Mouse (Mus musculus) stomach, postnatal 0 days (tissue): ENCODE results near the gene Adgrb2. TPM values are rescaled to one million over a fixed set of nuclear protein-coding genes. Genes with fewer than 3 reads are reported as not detected.

ENCODE experiments used
- ATAC-seq: fragments of 200-750 bp; cut with Nextera tagmentation; 2 replicates; pipeline ENCODE4 v1.8.0; 2017; ENCODE audit not compliant: low FRiP score, low TSS enrichment
- DNase-seq: peaks from one replicate; pipeline ENCODE4 v3.0.0-alpha.2; 2016; ENCODE audit warnings: low spot score
- H3K27ac ChIP-seq: fragments of 300-500 bp; sonication (generic); replicated peaks from 2 replicates; pipeline ENCODE4 v1.5.1; 2014; ENCODE audit warnings: mild to moderate bottlenecking, control low read depth
- H3K27me3 ChIP-seq: fragments of 300-500 bp; sonication (generic); 2 replicates; pipeline ENCODE4 v1.6.1; 2014; ENCODE audit warnings: low read length; ENCODE audit not compliant: control insufficient read depth, insufficient read depth
- H3K36me3 ChIP-seq: fragments of 300-500 bp; sonication (generic); 2 replicates; pipeline ENCODE4 v1.6.1; 2014; ENCODE audit warnings: low read length, mixed read lengths; ENCODE audit not compliant: control insufficient read depth, insufficient read depth
- H3K4me1 ChIP-seq: fragments of 300-500 bp; sonication (generic); replicated peaks from 2 replicates; pipeline ENCODE4 v1.6.1; 2014; ENCODE audit warnings: antibody characterized with exemption; ENCODE audit not compliant: control insufficient read depth, insufficient read depth
- H3K4me2 ChIP-seq: fragments of 300-500 bp; sonication (generic); replicated peaks from 2 replicates; pipeline ENCODE4 v1.6.1; 2014; ENCODE audit warnings: low read depth, mild to moderate bottlenecking, control low read depth, moderate library complexity
- H3K4me3 ChIP-seq: fragments of 300-500 bp; sonication (generic); 2 replicates; pipeline ENCODE4 v1.5.1; 2014; ENCODE audit warnings: low read depth, low read length, control low read depth
- H3K9ac ChIP-seq: fragments of 300-500 bp; sonication (generic); 2 replicates; pipeline ENCODE4 v1.6.1; 2014; ENCODE audit warnings: mild to moderate bottlenecking, low read length, control low read depth, mixed read lengths
- H3K9me3 ChIP-seq: fragments of 300-500 bp; sonication (generic); 2 replicates; pipeline ENCODE4 v1.6.1; 2016; ENCODE audit warnings: low read length; ENCODE audit not compliant: control insufficient read depth
- CTCF ChIP-seq: IDR thresholded peaks from 2 replicates; pipeline ENCODE4 v1.5.1; 2016; ENCODE audit warnings: antibody characterized with exemption, low read depth, mild to moderate bottlenecking, moderate library complexity
- EP300 ChIP-seq: optimal IDR thresholded peaks from 2 replicates; pipeline ENCODE3; 2016; ENCODE audit warnings: antibody characterized with exemption
- WGBS: fragments of 180-500 bp; shearing (Covaris S2); extraction: QIAGEN DNeasy Blood & Tissue Kit; methylation state at CpG from one replicate; pipeline ENCODE4 v1.1.7; 2014; 5-methylcytosine and 5-hydroxymethylcytosine counted together
- polyA plus RNA-seq: library from polyadenylated mRNA; unstranded; fragments of >200 nt; fragmentation: Nextera tagmentation; extraction: Ambion mirVana; gene quantifications from 2 replicates; pipeline ENCODE4 v1.2.1, GENCODE M21; 2015

Adgrb2 gene
- polyA plus RNA-seq, 1 experiment from 2014 or later: 0.49 TPM

DNA sequence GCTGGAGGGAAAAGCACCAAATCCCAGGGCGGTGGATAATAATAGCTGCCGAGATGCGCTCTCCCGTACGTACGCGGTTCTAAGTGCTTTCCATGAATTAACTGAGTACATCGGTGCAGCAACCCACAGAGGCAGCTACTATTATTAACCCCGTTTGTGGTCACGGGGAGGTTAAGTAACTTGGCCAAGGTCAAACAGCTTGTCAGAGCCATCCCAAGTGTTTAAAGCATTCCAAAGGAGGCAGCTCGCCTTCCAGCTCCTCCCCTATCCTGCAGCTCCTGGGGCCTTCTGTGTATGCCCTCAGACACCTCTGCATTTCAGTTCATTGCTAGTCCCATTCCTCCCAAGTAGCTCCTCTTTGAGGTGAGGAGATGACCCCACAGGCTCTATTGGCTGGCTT is 19.4 kb upstream of the Adgrb2 start:
- no peak overlapping the region for H3K4me2 ChIP-seq

DNA sequence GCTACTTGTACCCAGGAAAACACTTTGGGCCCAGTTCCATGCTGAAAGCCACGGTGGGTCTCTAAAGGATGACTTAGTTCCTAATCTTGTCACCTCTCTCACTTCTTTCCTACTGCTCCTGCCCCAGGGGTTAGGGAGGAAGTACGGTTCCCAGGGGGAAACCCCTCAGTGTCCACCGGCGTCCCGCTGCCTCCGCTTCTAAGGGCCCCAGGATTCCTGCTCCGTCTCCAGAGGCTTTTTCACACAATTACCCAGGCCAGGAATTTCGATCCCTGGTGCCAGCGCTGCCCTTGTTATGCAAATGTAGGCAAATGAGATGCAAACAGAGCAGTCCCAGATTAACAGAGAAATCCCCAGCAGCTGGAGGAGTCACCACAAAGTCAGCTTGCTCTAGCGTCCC is 18.5 kb upstream of the Adgrb2 start:
- no peaks in the 10 kb centered on the region for H3K27me3 ChIP-seq
- H3K4me2 ChIP-seq: no peak overlapping the region
- 42% methylated on average over 10 of the region's 10 CpGs for WGBS
- no peaks in the 10 kb centered on the region for H3K9me3 ChIP-seq
- H3K9ac ChIP-seq: no peak overlapping the region
- no peak for TF ChIP-seq EP300
- no peak for TF ChIP-seq CTCF
- H3K4me3 ChIP-seq: no peak overlapping the region
- H3K36me3 ChIP-seq: no peaks in the 10 kb centered on the region
- DNase-seq (no peak), ATAC-seq (no peak)
- no peaks in the 10 kb centered on the region for H3K4me1 ChIP-seq
- H3K27ac ChIP-seq: no peak overlapping the region

More for the DNA sequence above, 19.4 kb upstream of the Adgrb2 start:
- no peak for ATAC-seq
- WGBS: 61% methylated on average over 11 of the region's 11 CpGs
- Histone ChIP-seq H3K4me3 (no peak overlapping the region), H3K9me3 (no peaks in the 10 kb centered on the region), H3K27ac (no peak overlapping the region), H3K27me3 (no peaks in the 10 kb centered on the region), H3K36me3 (no peaks in the 10 kb centered on the region), H3K9ac (no peak overlapping the region), H3K4me1 (no peaks in the 10 kb centered on the region)
- no peak for DNase-seq
- no peak for TF ChIP-seq CTCF
- TF ChIP-seq EP300: no peak

DNA sequence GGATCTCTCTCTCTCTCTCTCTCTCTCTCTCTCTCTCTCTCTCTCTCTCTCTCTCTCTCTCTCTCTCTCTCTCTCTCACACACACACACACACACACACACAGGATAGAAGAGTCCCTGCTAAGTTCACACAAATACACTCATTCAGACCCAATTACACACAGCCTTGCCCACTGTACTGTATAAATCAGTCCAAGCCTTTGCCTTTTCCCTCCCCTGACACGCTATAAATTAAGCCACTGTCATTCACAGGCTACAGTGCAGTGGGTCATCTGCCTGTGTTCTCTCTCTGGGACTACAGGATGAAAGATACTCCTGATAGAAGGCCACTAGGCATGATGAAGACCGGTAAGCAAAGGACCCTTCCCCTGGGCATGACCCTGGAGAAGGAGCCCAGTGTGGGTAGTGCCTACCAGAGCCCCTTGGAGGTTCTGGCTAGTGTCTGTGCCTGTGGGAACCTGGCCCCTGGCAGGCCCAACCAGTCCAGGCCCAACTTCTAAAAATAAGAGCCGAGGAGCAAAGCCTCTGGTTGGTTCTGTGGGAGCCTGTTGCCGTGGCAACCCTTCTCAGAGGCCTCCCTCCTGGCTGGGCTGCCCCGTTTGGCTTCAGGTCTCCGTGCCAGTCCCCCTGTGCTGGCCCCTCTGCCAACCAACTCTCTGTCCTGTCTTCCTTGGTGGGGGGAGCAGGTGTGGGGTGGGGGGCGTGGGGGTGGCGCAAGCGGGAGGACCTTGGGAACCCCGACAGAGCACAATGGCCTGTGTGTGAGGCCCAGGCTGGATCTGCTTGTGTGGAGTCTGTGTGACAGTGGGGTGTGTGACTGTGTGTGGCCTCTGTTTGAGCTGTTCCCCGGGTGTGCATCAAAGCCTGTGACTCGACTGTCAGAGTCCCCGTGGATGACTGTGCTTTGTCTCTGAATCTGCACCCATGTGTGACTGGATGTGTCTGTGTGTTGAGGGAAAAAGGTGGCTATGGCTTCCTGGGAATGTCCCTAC is 17.4 kb upstream of the Adgrb2 start:
- ATAC-seq: 0 out of 2 replicates have a peak, but pooled peaks have one; percentile 8
- Histone ChIP-seq H3K27ac (no peak overlapping the region), H3K9ac (no peak overlapping the region), H3K36me3 (no peaks in the 10 kb centered on the region), H3K4me2 (no peak overlapping the region), H3K4me3 (no peak overlapping the region), H3K9me3 (no peaks in the 10 kb centered on the region), H3K27me3 (no peaks in the 10 kb centered on the region; the same call in 1 of the 2 replicates), H3K4me1 (no peaks in the 10 kb centered on the region)
- 42% methylated on average over 13 of the region's 13 CpGs for WGBS
- TF ChIP-seq CTCF (no peak), EP300 (no peak)
- no peak for DNase-seq

DNA sequence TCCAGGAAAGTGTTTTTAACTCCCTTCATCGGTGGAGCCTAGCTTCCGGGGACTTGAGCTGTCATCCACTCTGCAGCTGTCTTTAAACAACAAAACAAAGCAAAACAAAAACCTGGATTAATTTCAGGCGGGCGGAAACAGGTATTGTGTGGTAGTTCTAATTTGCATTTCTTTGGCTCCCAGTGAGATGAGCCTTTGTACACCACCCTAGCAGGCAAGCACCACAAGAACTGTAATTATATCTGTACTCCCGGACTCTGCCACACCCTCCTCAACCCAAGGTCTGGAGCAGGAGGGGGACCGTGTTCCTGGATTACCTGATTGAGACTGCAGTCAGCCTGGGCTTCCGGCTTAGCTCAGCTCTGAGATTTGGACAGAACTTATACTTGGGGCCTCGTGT is 14.5 kb upstream of the Adgrb2 start:
- Histone ChIP-seq H3K4me2 (no peak overlapping the region), H3K27ac (no peak overlapping the region), H3K9ac (no peak overlapping the region), H3K27me3 (no peaks in the 10 kb centered on the region; the same call in 1 of the 2 replicates), H3K4me1 (no peaks in the 10 kb centered on the region), H3K4me3 (no peak overlapping the region), H3K9me3 (no peaks in the 10 kb centered on the region), H3K36me3 (no peaks in the 10 kb centered on the region)
- 54% methylated on average over 8 of the region's 8 CpGs for WGBS
- TF ChIP-seq EP300 (no peak), CTCF (no peak)
- DNase-seq (no peak), ATAC-seq (no peak)

DNA sequence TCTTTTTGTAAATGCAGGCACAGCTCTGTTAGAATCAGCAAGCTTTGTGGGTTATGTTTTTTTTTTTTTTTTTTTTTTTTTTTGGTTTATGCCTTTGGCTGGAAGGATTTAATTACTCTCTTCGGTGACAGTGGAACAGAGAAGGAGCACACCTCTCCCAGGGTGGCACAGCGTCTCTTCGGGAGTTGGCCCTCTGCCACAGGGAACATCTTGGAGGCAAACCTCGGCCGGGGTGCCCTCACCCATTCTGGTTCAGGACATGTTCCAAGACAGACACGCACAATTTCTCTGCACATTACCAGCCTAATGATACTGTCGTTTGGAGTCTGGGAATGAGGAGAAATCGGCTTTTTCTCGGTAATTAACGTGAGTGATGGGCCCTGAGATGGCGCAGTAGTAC is 13.8 kb upstream of the Adgrb2 start:
- DNase-seq: no peak
- Histone ChIP-seq H3K9ac (no peak overlapping the region), H3K9me3 (no peaks in the 10 kb centered on the region), H3K27ac (no peak overlapping the region), H3K4me1 (no peaks in the 10 kb centered on the region), H3K4me3 (no peak overlapping the region), H3K4me2 (no peak overlapping the region), H3K27me3 (no peaks in the 10 kb centered on the region; the same call in 1 of the 2 replicates), H3K36me3 (no peaks in the 10 kb centered on the region)
- ATAC-seq: no peak
- TF ChIP-seq CTCF (no peak), EP300 (no peak)
- 84% methylated on average over 11 of the region's 11 CpGs for WGBS

DNA sequence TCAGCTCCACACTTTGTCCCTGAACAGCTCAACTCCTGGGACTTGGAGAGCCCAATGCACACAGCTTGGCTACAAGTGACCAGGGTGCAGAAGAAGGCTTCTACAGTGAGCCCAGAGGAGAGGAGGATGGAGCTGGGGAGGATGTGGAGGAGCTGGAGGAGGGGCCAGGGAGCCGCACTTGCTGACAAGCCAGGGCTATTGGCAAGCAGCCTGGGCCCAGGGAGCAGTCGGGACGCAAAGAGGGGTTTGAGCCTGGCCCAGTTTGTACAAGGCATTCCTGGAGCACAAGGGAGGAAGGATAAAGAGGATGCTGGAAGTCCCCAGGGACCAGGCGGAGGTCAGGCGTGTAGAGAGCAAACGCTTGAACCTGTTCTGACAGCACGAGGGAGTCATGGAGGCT is 12.7 kb upstream of the Adgrb2 start:
- no peaks in the 10 kb centered on the region; the same call in 1 of the 2 replicates for H3K27me3 ChIP-seq
- no peaks in the 10 kb centered on the region for H3K9me3 ChIP-seq
- no peaks in the 10 kb centered on the region for H3K36me3 ChIP-seq
- TF ChIP-seq CTCF: no peak
- H3K4me2 ChIP-seq: no peak overlapping the region
- H3K27ac ChIP-seq: no peak overlapping the region
- H3K4me1 ChIP-seq: no peaks in the 10 kb centered on the region
- ATAC-seq (no peak), DNase-seq (no peak)
- 31% methylated on average over 7 of the region's 7 CpGs for WGBS
- H3K4me3 ChIP-seq: no peak overlapping the region
- H3K9ac ChIP-seq: no peak overlapping the region
